Mouse (Mus musculus) bone marrow, adult 2 months (tissue): ENCODE measurements around the gene Trim38. TPM values are rescaled to one million over a fixed set of nuclear protein-coding genes. Genes with fewer than 3 reads are reported as not detected.
A peak's percentile ranks its signal among the peaks of the same experiment; 100 is the strongest.
"Not testable (repeated sequence)": the region's sequence is repeated elsewhere in the genome, so short reads cannot be mapped to it uniquely, and the experiment has no call there.

ENCODE experiments used
- H3K27ac ChIP-seq: fragments of 200-500 bp; 2 replicates; pipeline ENCODE4 v1.5.1; 2012; ENCODE audit warnings: low read depth, mild to moderate bottlenecking, control low read depth, inconsistent platforms, low read length; ENCODE audit not compliant: control insufficient read depth, poor library complexity, insufficient read depth
- H3K4me1 ChIP-seq: fragments of 200-500 bp; 2 replicates; pipeline ENCODE4 v1.6.1; 2011; ENCODE audit warnings: low read length; ENCODE audit not compliant: control insufficient read depth, insufficient read depth
- H3K4me3 ChIP-seq: fragments of 200-500 bp; replicated peaks from 2 replicates; pipeline ENCODE3; 2011; ENCODE audit warnings: mild to moderate bottlenecking, low read depth, low read length, control low read depth; ENCODE audit not compliant: control insufficient read depth
- CTCF ChIP-seq: fragments of 200-500 bp; IDR thresholded peaks from 2 replicates; pipeline ENCODE4 v1.5.1; 2011; ENCODE audit warnings: low read length, control low read depth; ENCODE audit not compliant: control insufficient read depth, insufficient read depth
- POLR2A ChIP-seq: fragments of 200-500 bp; IDR thresholded peaks from 2 replicates; pipeline ENCODE4 v1.6.1; 2011; ENCODE audit warnings: low read depth, mild to moderate bottlenecking, control low read depth, low read length, borderline replicate concordance; ENCODE audit not compliant: control insufficient read depth
- WGBS: fragments of 180-500 bp; shearing (Covaris S2); methylation state at CpG from one replicate; pipeline ENCODE4 v1.1.7; 2018; 5-methylcytosine and 5-hydroxymethylcytosine counted together
- polyA plus RNA-seq: library from polyadenylated mRNA; stranded (reverse); fragments of >200 nt; gene quantifications from 2 replicates; pipeline ENCODE4 v1.2.4, GENCODE M21; 2011; ENCODE audit warnings: low replicate concordance; ENCODE audit not compliant: missing spikeins, insufficient read depth, insufficient read length

The Trim38 gene
- polyA plus RNA-seq, 1 experiment = not detected

GRCm38 (mm10) chr13:23743963-23744362, 25.8 kb upstream of the Trim38 start:
- no peak for TF ChIP-seq CTCF
- no peak for TF ChIP-seq POLR2A
- no peaks in the 10 kb centered on the region; the same call in 1 of the 2 replicates for H3K4me1 ChIP-seq
- H3K27ac ChIP-seq = peak overlapping the region; percentile 18; the same call in 1 of the 2 replicates
- peak overlapping the region; percentile 35 for H3K4me3 ChIP-seq
- WGBS = 65% methylated on average over 4 of the region's 4 CpGs

- 3% methylated on average over 23 of the region's 36 CpGs for WGBS
- no peaks in the 10 kb centered on the region; the same call in 1 of the 2 replicates for H3K4me1 ChIP-seq
- TF ChIP-seq CTCF (no peak), POLR2A (no peak; the same call in 1 of the 2 replicates)
- peak overlapping the region; percentile 82 for H3K27ac ChIP-seq
- peak overlapping the region; percentile 67 for H3K4me3 ChIP-seq
Measured at GRCm38 (mm10) chr13:23744421-23745380, 25.0 kb upstream of the Trim38 start.

- Histone ChIP-seq H3K4me1 (no peaks in the 10 kb centered on the region; the same call in 1 of the 2 replicates), H3K27ac (peak within 1 kb of the TSS; percentile 100), H3K4me3 (peak within 1 kb of the TSS; percentile 69)
- no peak for TF ChIP-seq CTCF
- TF ChIP-seq POLR2A = peak; percentile 90; the same call in 1 of the 2 replicates
- WGBS = under 1% methylated on average over 28 of the region's 28 CpGs
Measured at GRCm38 (mm10) chr13:23745381-23746161, 24.1 kb upstream of the Trim38 start, which contains the start of gene Hist1h3c. Gene Hist1h3c (minus strand): TSS chr13:23745602.

DNA sequence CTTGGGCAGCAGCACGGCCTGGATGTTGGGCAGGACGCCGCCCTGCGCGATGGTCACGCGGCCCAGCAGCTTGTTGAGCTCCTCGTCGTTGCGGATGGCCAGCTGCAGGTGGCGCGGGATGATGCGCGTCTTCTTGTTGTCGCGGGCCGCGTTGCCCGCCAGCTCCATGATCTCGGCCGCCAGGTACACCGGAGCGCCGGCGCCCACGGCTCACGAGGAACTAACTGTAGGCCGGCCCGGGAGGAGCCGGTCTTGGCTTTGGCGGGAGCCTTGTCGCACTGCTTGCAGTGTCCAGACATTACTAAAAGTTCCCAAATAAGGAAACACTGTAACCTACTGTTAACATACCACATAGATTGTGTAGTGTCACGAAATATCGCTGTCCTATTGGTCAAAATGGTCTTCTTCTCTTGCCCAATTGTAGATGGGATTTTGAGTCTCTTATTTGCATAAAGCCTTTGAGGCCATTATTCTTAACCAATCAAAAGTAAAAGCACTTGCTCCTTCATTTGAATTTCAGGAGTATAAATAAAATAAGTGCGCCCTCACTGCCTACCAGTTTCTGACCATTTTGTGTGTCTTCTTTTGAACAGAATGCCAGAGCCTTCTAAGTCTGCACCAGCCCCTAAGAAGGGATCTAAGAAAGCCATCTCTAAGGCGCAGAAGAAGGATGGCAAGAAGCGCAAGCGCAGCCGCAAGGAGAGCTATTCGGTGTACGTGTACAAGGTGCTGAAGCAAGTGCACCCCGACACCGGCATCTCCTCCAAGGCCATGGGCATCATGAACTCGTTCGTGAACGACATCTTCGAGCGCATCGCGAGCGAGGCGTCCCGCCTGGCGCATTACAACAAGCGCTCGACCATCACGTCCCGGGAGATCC, 23.3 kb upstream of the Trim38 start, which contains the start of gene Hist1h2bb:
TSS of gene Hist1h2bb (plus strand) at position 534 of the 880 bp plus-strand sequence.
- under 1% methylated on average over 44 of the region's 58 CpGs for WGBS
- peak within 1 kb of the TSS; percentile 100 for H3K27ac ChIP-seq
- TF ChIP-seq POLR2A = peak; percentile 93
- not testable (repeated sequence) for H3K4me1 ChIP-seq
- peak within 1 kb of the TSS; percentile 69 for H3K4me3 ChIP-seq

DNA sequence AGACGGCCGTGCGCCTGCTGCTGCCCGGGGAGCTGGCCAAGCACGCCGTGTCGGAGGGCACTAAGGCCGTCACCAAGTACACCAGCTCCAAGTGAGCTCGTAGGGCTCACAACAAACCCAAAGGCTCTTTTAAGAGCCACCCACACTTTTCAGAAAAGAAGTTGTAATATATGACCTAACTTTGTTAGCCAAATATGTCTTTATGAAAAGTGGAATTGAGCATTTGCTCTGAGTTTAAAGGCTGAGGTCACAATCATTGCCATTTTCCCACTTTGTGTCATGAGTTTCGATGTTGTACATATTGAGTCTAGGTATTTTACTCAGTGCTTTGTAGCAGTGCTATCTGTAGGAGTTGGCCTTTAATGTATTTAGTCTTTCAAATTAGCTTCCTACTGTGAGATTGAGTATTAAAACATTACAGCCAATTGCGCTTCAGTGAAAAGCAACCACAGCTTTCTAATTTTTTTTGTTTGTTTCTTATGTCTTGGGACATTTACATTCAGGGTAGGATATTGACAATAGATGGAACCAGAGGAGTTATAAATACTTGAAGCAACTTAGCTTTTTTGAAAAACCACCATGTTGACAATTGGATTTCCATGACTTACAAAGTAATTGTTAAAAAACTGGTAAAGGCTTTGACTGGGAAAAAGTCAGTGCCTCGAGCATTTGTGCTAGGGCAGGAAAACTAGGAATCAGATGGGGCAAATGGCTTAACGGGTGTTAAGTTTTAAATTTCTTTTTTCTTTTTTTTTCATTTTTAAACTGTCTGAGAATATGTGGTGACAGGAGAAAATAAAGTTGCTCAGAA, 22.4 kb upstream of the Trim38 start:
- TF ChIP-seq CTCF (no peak), POLR2A (peak; percentile 54; the same call in 1 of the 2 replicates)
- WGBS = 6% methylated on average over 13 of the region's 13 CpGs
- Histone ChIP-seq H3K27ac (peak overlapping the region; percentile 98), H3K4me1 (no peaks in the 10 kb centered on the region; the same call in 1 of the 2 replicates), H3K4me3 (peak overlapping the region; percentile 24)

DNA sequence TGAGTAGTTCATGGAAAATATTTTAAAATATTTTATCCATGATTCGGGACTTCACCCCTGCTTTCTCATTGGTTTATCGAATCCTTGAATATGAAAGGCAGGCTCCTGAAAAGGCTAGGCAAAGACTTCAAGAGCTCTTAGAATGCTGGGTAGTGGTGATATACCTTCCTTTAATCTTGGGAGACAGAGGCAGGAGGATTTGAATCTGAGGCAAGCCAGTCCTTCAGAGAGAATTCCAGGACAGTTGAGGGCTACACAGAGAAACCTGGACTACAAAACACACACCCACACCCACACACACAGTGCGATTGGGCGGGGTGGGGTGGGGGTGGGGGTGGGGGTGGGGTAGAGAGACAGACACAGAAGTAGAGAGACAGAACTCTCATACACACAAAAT, 21.8 kb upstream of the Trim38 start:
- WGBS = 15% methylated on average over 4 of the region's 4 CpGs
- TF ChIP-seq POLR2A (no peak), CTCF (no peak)
- peak overlapping the region; percentile 58 for H3K27ac ChIP-seq
- H3K4me3 ChIP-seq = no peak overlapping the region
- no peaks in the 10 kb centered on the region; the same call in 1 of the 2 replicates for H3K4me1 ChIP-seq

DNA sequence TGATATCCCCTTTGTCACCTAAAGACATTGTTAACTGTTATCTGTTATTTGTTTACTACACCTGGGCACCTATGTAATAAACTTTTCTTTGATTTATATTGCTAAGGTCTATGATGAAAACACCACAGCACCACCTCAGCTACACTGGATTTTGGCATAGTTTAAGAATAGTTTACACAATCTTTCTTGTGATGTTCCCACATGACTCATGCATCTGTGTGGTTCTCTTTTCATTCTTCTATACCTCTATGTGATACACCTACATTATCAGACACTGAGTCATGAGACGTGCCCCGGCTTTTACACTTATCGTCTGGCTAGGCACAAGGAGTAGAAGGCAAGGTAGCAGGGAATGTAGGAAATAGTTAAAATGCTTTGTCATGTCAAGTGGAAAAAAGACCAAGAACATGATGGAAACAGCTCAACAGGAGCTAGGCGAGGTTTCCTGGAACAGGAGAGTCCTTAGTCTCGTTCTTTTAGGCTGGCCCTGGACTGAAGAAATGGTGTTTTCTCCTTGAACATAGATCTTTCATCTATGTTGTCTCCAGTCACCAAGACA, 20.1 kb upstream of the Trim38 start:
- Histone ChIP-seq H3K4me3 (no peak overlapping the region), H3K27ac (no peak overlapping the region), H3K4me1 (no peaks in the 10 kb centered on the region; the same call in 1 of the 2 replicates)
- 90% methylated on average over 5 of the region's 5 CpGs for WGBS
- TF ChIP-seq POLR2A (no peak), CTCF (no peak)
